Mouse (Mus musculus) ZHBTc4 (cell line): ENCODE results near the gene Heph.

ENCODE experiments used
- DNase-seq: peaks from one replicate; pipeline ENCODE4 v3.0.0-alpha.2; 2011; ENCODE audit warnings: low read depth, low spot score

Gene Heph

GRCm38 (mm10) chrX:96455149-96455548 lies at the start of gene Heph:
Gene Heph, plus strand, starts transcription at chrX:96455359.
- DNase-seq: no peak

GRCm38 (mm10) chrX:96415351-96415750 lies 39.8 kb upstream of the Heph start:
- DNase-seq: peak; percentile 67

- DNase-seq: no peak
Observed at GRCm38 (mm10) chrX:96416970-96417369, 38.2 kb upstream of the Heph start.

GRCm38 (mm10) chrX:96417733-96418132 lies 37.4 kb upstream of the Heph start:
- no peak for DNase-seq

- DNase-seq: no peak
Observed at GRCm38 (mm10) chrX:96419383-96419782, 35.8 kb upstream of the Heph start.

GRCm38 (mm10) chrX:96456201-96456963 lies 1.2 kb downstream of the Heph start, which contains the start of gene Hsf3:
Gene Hsf3, minus strand, starts transcription at chrX:96456294.
- peak; percentile 1 for DNase-seq

GRCm38 (mm10) chrX:96501580-96501979 lies 46.4 kb downstream of the Heph start:
- DNase-seq: peak; percentile 2
